Mouse (Mus musculus) Muller cell, postnatal 12 days (primary cell): Measurements from ENCODE around the gene Clcnkb.

Experiments
- DNase-seq: peaks from one replicate; pipeline ENCODE4 v3.0.0-alpha.2; 2015; ENCODE audit errors: inconsistent ontology term

The Clcnkb gene

GRCm38 (mm10) chr4:141415924-141416323, at the start of gene Clcnkb:
Clcnkb (minus strand) TSS chr4:141416014.
- DNase-seq: no peak

- no peak for DNase-seq
Measured at GRCm38 (mm10) chr4:141464722-141465121, 48.9 kb upstream of the Clcnkb start.

GRCm38 (mm10) chr4:141463472-141463871, 47.7 kb upstream of the Clcnkb start:
- no peak for DNase-seq

- no peak for DNase-seq
Measured at GRCm38 (mm10) chr4:141461576-141461975, 45.8 kb upstream of the Clcnkb start.

GRCm38 (mm10) chr4:141461088-141461487, 45.3 kb upstream of the Clcnkb start:
- DNase-seq: peak; percentile 66

GRCm38 (mm10) chr4:141460481-141460880, 44.7 kb upstream of the Clcnkb start:
- no peak for DNase-seq

GRCm38 (mm10) chr4:141459766-141460165, 44.0 kb upstream of the Clcnkb start:
- DNase-seq: no peak

GRCm38 (mm10) chr4:141458888-141459287, 43.1 kb upstream of the Clcnkb start:
- DNase-seq: no peak

GRCm38 (mm10) chr4:141458236-141458635, 42.4 kb upstream of the Clcnkb start:
- peak; percentile 39 for DNase-seq

GRCm38 (mm10) chr4:141456193-141456938, 40.6 kb upstream of the Clcnkb start:
- DNase-seq: no peak

GRCm38 (mm10) chr4:141455526-141455925, 39.7 kb upstream of the Clcnkb start:
- DNase-seq: no peak

- DNase-seq: peak; percentile 43
Measured at GRCm38 (mm10) chr4:141454581-141455350, 39.0 kb upstream of the Clcnkb start.

GRCm38 (mm10) chr4:141451916-141452450, 36.2 kb upstream of the Clcnkb start:
- DNase-seq: no peak

GRCm38 (mm10) chr4:141451251-141451650, 35.4 kb upstream of the Clcnkb start:
- no peak for DNase-seq

- DNase-seq: no peak
Measured at GRCm38 (mm10) chr4:141446211-141446610, 30.4 kb upstream of the Clcnkb start.

GRCm38 (mm10) chr4:141445328-141445720, 29.5 kb upstream of the Clcnkb start:
- no peak for DNase-seq

- DNase-seq: peak; percentile 91
Measured at GRCm38 (mm10) chr4:141444451-141445327, 28.9 kb upstream of the Clcnkb start, which contains the start of gene Zbtb17. Zbtb17 (plus strand) TSS chr4:141444654.

GRCm38 (mm10) chr4:141443641-141444429, 28.0 kb upstream of the Clcnkb start:
- no peak for DNase-seq

- no peak for DNase-seq
Measured at GRCm38 (mm10) chr4:141440877-141441276, 25.1 kb upstream of the Clcnkb start.

GRCm38 (mm10) chr4:141439083-141439803, 23.4 kb upstream of the Clcnkb start:
- no peak for DNase-seq
